Mouse (Mus musculus): Measurements from ENCODE around the gene Mpp3.

- TF ChIP-seq FLI1 (IDR thresholded peaks at IDR 0.05; ENCODE audit: low read length) (no peak), GATA1 (IDR thresholded peaks at IDR 0.05; ENCODE audit: borderline replicate concordance, low read length) (no peak)
These were observed 34.8 kb upstream of the Mpp3 start for GRCm38 (mm10) chr11:102063076-102063475.

All from megakaryocyte, embryonic 14.5 days (primary cell).